Mouse (Mus musculus): ENCODE results near the gene Ngdn. TPM values are rescaled to one million over a fixed set of nuclear protein-coding genes. Genes with fewer than 3 reads are reported as not detected.

The Ngdn gene
- total RNA-seq, 2 experiments from 2014 or later = 26.0 to 27.0 TPM

- intact Hi-C loops (cut with DNase I) = no loop called here
- DNase-seq (ENCODE audit: low spot score) = no peak
Observed at GRCm38 (mm10) chr14:55064481-55065370, 49.5 kb downstream of the Ngdn start.

GRCm38 (mm10) chr14:55065391-55065790 lies 50.1 kb downstream of the Ngdn start:
- DNase-seq (ENCODE audit: low spot score) = no peak
- intact Hi-C loops (cut with DNase I) = no loop called here

GRCm38 (mm10) chr14:55066042-55066441 lies 50.8 kb downstream of the Ngdn start:
- no peak for DNase-seq (ENCODE audit: low spot score)
- intact Hi-C loops (cut with DNase I) = no loop called here

GRCm38 (mm10) chr14:55071756-55072155 lies 56.5 kb downstream of the Ngdn start:
- intact Hi-C loops (cut with DNase I) = no loop called here
- DNase-seq (ENCODE audit: low spot score) = no peak

Small RNA genes lying within 50 kb of the gene (microRNA-seq; reads per million reads assigned to microRNA genes)
- gene Mir208b = 279 reads per million, percentile 69 among the genes with 10 or more reads in this experiment

Other genes with a start within 250 kb of the Ngdn start
- gene Slc7a8, start 233.5 kb upstream of the Ngdn start, total RNA-seq (2021) = 1 to 10 TPM; 2.4 to 2.8 TPM
- not detected for gene Rnf212b, start 201.3 kb upstream of the Ngdn start, total RNA-seq (2021)
- 1 to 10 TPM; 4.7 to 7.3 TPM for gene Homez, start 144.5 kb upstream of the Ngdn start, total RNA-seq (2021)
- gene Ppp1r3e, start 137.9 kb upstream of the Ngdn start, total RNA-seq (2021) = 1 to 10 TPM; 3.0 to 3.6 TPM
- gene Bcl2l2, start 132.1 kb upstream of the Ngdn start, total RNA-seq (2021) = 10 to 100 TPM; 39.7 to 40.3 TPM
- gene Gm20521, start 132.0 kb upstream of the Ngdn start, total RNA-seq (2021) = 1 to 10 TPM; 4.5 to 6.8 TPM
- gene Pabpn1, start 123.0 kb upstream of the Ngdn start, total RNA-seq (2021) = 10 to 100 TPM; 50.7 to 55.6 TPM
- 1 to 10 TPM; 2.7 to 3.1 TPM for gene Slc22a17, start 102.3 kb upstream of the Ngdn start, total RNA-seq (2021)
- gene Efs, start 89.3 kb upstream of the Ngdn start, total RNA-seq (2021) = 1 to 10 TPM; 2.8 to 3.0 TPM
- not detected for gene Il25, start 82.8 kb upstream of the Ngdn start, total RNA-seq (2021)
- gene Cmtm5, start 79.2 kb upstream of the Ngdn start, total RNA-seq (2021) = under 1 TPM; 0.29 to 0.36 TPM
- over 10,000 TPM; 23,221 to 24,394 TPM for gene Myh6, start 48.5 kb upstream of the Ngdn start, total RNA-seq (2021)
- gene Gm17428, start 38.5 kb upstream of the Ngdn start, total RNA-seq (2021) = not detected
- gene Myh7, start 20.8 kb upstream of the Ngdn start, total RNA-seq (2021) = 1,000 to 10,000 TPM; 2,164 to 2,361 TPM
- 1 to 10 TPM; 2.9 to 3.6 TPM for gene Zfhx2, start 76.9 kb downstream of the Ngdn start, total RNA-seq (2021)
- 10 to 100 TPM; 12.3 to 13.2 TPM for gene Thtpa, start 79.3 kb downstream of the Ngdn start, total RNA-seq (2021)
- gene Ap1g2, start 91.1 kb downstream of the Ngdn start, total RNA-seq (2021) = 1 to 10 TPM; 4.4 to 4.6 TPM
- not detected for gene Jph4, start 101.5 kb downstream of the Ngdn start, total RNA-seq (2021)
- not detected for gene Dhrs2, start 206.6 kb downstream of the Ngdn start, total RNA-seq (2021)

Measured in heart, postnatal 25 days (tissue).